Mouse (Mus musculus) hindbrain, embryonic 11.5 days (tissue): Measurements from ENCODE around the gene Smim26. TPM values are rescaled to one million over a fixed set of nuclear protein-coding genes. Genes with fewer than 3 reads are reported as not detected.

Experiments
- ATAC-seq: fragments of 200-750 bp; cut with Nextera tagmentation; 2 replicates; pipeline ENCODE4 v1.8.0; 2017; ENCODE audit warnings: mild to moderate bottlenecking, moderate TSS enrichment, moderate library complexity; ENCODE audit not compliant: low FRiP score
- DNase-seq: peaks from one replicate; pipeline ENCODE4 v3.0.0-alpha.2; 2015; ENCODE audit warnings: low spot score
- H3K27ac ChIP-seq: fragments of 300-500 bp; sonication (generic); 2 replicates; pipeline ENCODE4 v1.5.1; 2014; ENCODE audit warnings: mild to moderate bottlenecking, low read depth, low read length
- H3K27me3 ChIP-seq: fragments of 300-500 bp; sonication (generic); 2 replicates; pipeline ENCODE4 v1.6.1; 2014; ENCODE audit warnings: mild to moderate bottlenecking, low read length, moderate library complexity, mixed read lengths; ENCODE audit not compliant: control insufficient read depth, insufficient read depth
- H3K36me3 ChIP-seq: fragments of 300-500 bp; sonication (generic); 2 replicates; pipeline ENCODE4 v1.6.1; 2014; ENCODE audit warnings: mild to moderate bottlenecking, low read length, moderate library complexity, mixed read lengths; ENCODE audit not compliant: control insufficient read depth, insufficient read depth
- H3K4me1 ChIP-seq: fragments of 300-500 bp; sonication (generic); replicated peaks from 2 replicates; pipeline ENCODE4 v1.6.1; 2014; ENCODE audit warnings: low read length, mixed read lengths; ENCODE audit not compliant: control insufficient read depth, insufficient read depth
- H3K4me2 ChIP-seq: fragments of 300-500 bp; sonication (generic); replicated peaks from 2 replicates; pipeline ENCODE4 v1.6.1; 2014; ENCODE audit warnings: mild to moderate bottlenecking, low read depth, low read length
- H3K4me3 ChIP-seq: fragments of 300-500 bp; sonication (generic); 2 replicates; pipeline ENCODE4 v1.5.1; 2014; ENCODE audit warnings: low read depth, low read length
- H3K9ac ChIP-seq: fragments of 300-500 bp; sonication (generic); 2 replicates; pipeline ENCODE4 v1.6.1; 2014; ENCODE audit warnings: low read depth, low read length
- H3K9me3 ChIP-seq: fragments of 300-500 bp; sonication (generic); 2 replicates; pipeline ENCODE4 v1.6.1; 2016; ENCODE audit warnings: low read length; ENCODE audit not compliant: control insufficient read depth
- WGBS: fragments of 180-500 bp; shearing (Covaris S2); extraction: QIAGEN DNeasy Blood & Tissue Kit; methylation state at CpG from one replicate; pipeline ENCODE4 v1.1.7; 2014; 5-methylcytosine and 5-hydroxymethylcytosine counted together
- polyA plus RNA-seq: library from polyadenylated mRNA; unstranded; fragments of >200 nt; fragmentation: Nextera tagmentation; extraction: Ambion mirVana; gene quantifications from 2 replicates; pipeline ENCODE4 v1.2.1, GENCODE M21; 2014

Gene Smim26
- polyA plus RNA-seq, 1 experiment from 2014 or later, result 39.0 TPM

DNA sequence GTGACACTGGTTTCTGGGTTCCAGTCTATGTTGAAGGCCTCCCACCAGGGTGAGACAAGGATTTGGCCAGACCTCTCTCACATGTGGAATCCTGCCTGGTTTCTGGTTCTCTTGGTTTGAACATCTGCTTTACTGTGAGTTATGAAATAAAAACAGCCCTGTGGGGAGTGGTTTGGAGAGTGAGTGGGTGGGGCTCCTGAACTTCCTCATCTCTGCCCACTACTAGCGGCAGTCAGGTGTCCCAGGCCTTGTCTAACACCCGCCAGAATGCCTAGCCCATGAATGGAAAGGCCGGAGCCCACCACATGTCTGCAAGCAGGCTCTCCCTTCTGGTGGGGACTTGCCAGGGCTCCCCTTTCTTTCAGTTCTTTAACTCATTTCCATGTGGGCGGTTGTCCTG lies 48.1 kb downstream of the Smim26 start:
- Histone ChIP-seq H3K4me2 (no peak overlapping the region), H3K36me3 (no peaks in the 10 kb centered on the region), H3K9me3 (no peaks in the 10 kb centered on the region), H3K4me3 (no peak overlapping the region), H3K9ac (no peak overlapping the region), H3K4me1 (no peaks in the 10 kb centered on the region), H3K27me3 (no peaks in the 10 kb centered on the region), H3K27ac (no peak overlapping the region)
- ATAC-seq (no peak), DNase-seq (no peak)
- WGBS, result 88% methylated on average over 4 of the region's 4 CpGs

Other genes with a start within 250 kb of the Smim26 start
- gene Kat14, start 225.1 kb upstream of the Smim26 start, polyA plus RNA-seq, result 30.8 and 31.0 TPM in 2 replicates
- gene Pet117, start 225.1 kb upstream of the Smim26 start, polyA plus RNA-seq, result 0.94 and 1.9 TPM in 2 replicates
- 2.7 and 3.4 TPM in 2 replicates for gene Dzank1, start 66.6 kb upstream of the Smim26 start, polyA plus RNA-seq
- gene Polr3f, start 66.3 kb upstream of the Smim26 start, polyA plus RNA-seq, result 30.7 and 37.8 TPM in 2 replicates
- 67.1 and 70.3 TPM in 2 replicates for gene Rbbp9, start 43.2 kb upstream of the Smim26 start, polyA plus RNA-seq
- 94.1 and 110 TPM in 2 replicates for gene Sec23b, start 37.8 kb upstream of the Smim26 start, polyA plus RNA-seq
- 33.6 and 38.3 TPM in 2 replicates for gene Dtd1, start 5.8 kb downstream of the Smim26 start, polyA plus RNA-seq
- not detected in 2 replicates for gene Scp2d1, start 229.6 kb downstream of the Smim26 start, polyA plus RNA-seq